ENCODE assay signal across 8 mouse cellular contexts in genomic region chr4:45612132-45612531, GRCm38 (mm10).
DNase-seq lines count a peak whose midpoint lies in the region; ATAC-seq and TF ChIP-seq lines count a peak whose summit lies in the region.

No protein-coding gene starts in this region.

- H3K4me1 ChIP-seq in midbrain, postnatal 0 days (ENCODE audit: insufficient read depth, low read length) = peaks cover 10% of the 10 kb centered on the region
- H3K4me1 ChIP-seq in midbrain, embryonic 11.5 days (ENCODE audit: control insufficient read depth, insufficient read depth, low read length) = peaks cover 3% of the 10 kb centered on the region; the same call in 1 of the 2 replicates

- H3K27ac ChIP-seq in midbrain, postnatal 0 days (ENCODE audit: low read depth, low read length) = no peak overlapping the region
- H3K27ac ChIP-seq in midbrain, embryonic 11.5 days (ENCODE audit: low read depth, low read length) = no peak overlapping the region

- ATAC-seq in midbrain, postnatal 0 days (ENCODE audit: low FRiP score) = no peak
- no peak for ATAC-seq in midbrain, embryonic 11.5 days (ENCODE audit: low FRiP score)
- 0 out of 2 replicates have a peak, but pooled peaks have one; percentile 31 for ATAC-seq in monocyte, adult 5-6 weeks (replicated peaks; ENCODE audit: insufficient number of reproducible peaks, low FRiP score, low TSS enrichment, poor library complexity, severe bottlenecking)
- ATAC-seq in activated CD4-positive, CD25-positive, alpha-beta regulatory T cell, adult 4 months = no peak

- WGBS in midbrain, postnatal 0 days = 43% methylated on average over 5 of the region's 5 CpGs
- WGBS in midbrain, embryonic 11.5 days = 47% methylated on average over 5 of the region's 5 CpGs

- DNase-seq in midbrain, postnatal 0 days (ENCODE audit: low spot score) = no peak
- no peak for DNase-seq in midbrain, embryonic 11.5 days (ENCODE audit: low spot score, missing footprints)
- peak; percentile 3 for DNase-seq in T-cell, adult 2 months (ENCODE audit: low spot score)
- DNase-seq in embryo, embryonic 10 days (ENCODE audit: low spot score) = peak; percentile 33
- peak; percentile 67 for DNase-seq in kidney, postnatal 10 days
- no peak for DNase-seq in right cerebral cortex, postnatal 36 days (ENCODE audit: low spot score in 2 of 2)

- H3K27me3 ChIP-seq in midbrain, postnatal 0 days (ENCODE audit: insufficient read depth, low read length) = no peaks in the 10 kb centered on the region
- no peaks in the 10 kb centered on the region; the same call in 1 of the 2 replicates for H3K27me3 ChIP-seq in midbrain, embryonic 11.5 days (ENCODE audit: control insufficient read depth, insufficient read depth, low read length)

- no peaks in the 10 kb centered on the region for H3K9me3 ChIP-seq in midbrain, postnatal 0 days (ENCODE audit: low read length)
- no peaks in the 10 kb centered on the region for H3K9me3 ChIP-seq in midbrain, embryonic 11.5 days (ENCODE audit: control insufficient read depth, low read length)

- no peak overlapping the region for H3K4me3 ChIP-seq in midbrain, postnatal 0 days (ENCODE audit: low read depth, low read length)
- H3K4me3 ChIP-seq in midbrain, embryonic 11.5 days (ENCODE audit: low read depth, low read length) = no peak overlapping the region

- no peak overlapping the region for H3K4me2 ChIP-seq in midbrain, postnatal 0 days (ENCODE audit: low read depth, low read length, poor library complexity, severe bottlenecking)
- no peak overlapping the region for H3K4me2 ChIP-seq in midbrain, embryonic 11.5 days

- TF ChIP-seq CTCF in midbrain, postnatal 0 days (IDR thresholded peaks at IDR 0.05) = peak; percentile 48; the same call in 1 of the 2 replicates

- H3K36me3 ChIP-seq in midbrain, postnatal 0 days (ENCODE audit: insufficient read depth, low read length) = no peaks in the 10 kb centered on the region
- no peaks in the 10 kb centered on the region for H3K36me3 ChIP-seq in midbrain, embryonic 11.5 days (ENCODE audit: control insufficient read depth, insufficient read depth, low read length)

- no peak overlapping the region for H3K9ac ChIP-seq in midbrain, postnatal 0 days (replicated peaks; ENCODE audit: low read length, poor library complexity, severe bottlenecking)
- no peak overlapping the region for H3K9ac ChIP-seq in midbrain, embryonic 11.5 days (ENCODE audit: low read length)

Comparison
In these comparisons a context has a peak if more than half of its experiments do, and no peak if none do; other contexts are left out.
1. DNase-seq: peak in T-cell, adult 2 months (single experiment), embryo, embryonic 10 days (single experiment) and kidney, postnatal 10 days (single experiment); none in midbrain, postnatal 0 days (single experiment), midbrain, embryonic 11.5 days (single experiment) and right cerebral cortex, postnatal 36 days (0 of 2).